Mouse (Mus musculus) forebrain, embryonic 16.5 days (tissue): ENCODE data around the gene Nr6a1. TPM values are rescaled to one million over a fixed set of nuclear protein-coding genes. Genes with fewer than 3 reads are reported as not detected.

Experiments
- ATAC-seq: fragments of 200-750 bp; cut with Nextera tagmentation; 2 replicates; pipeline ENCODE4 v1.8.0; 2017; ENCODE audit warnings: mild to moderate bottlenecking, moderate library complexity
- H3K27ac ChIP-seq: fragments of 300-500 bp; sonication (generic); 2 replicates; pipeline ENCODE4 v1.5.1; 2014; ENCODE audit warnings: low read length, control low read depth
- H3K27me3 ChIP-seq: fragments of 300-500 bp; sonication (generic); replicated peaks from 2 replicates; pipeline ENCODE4 v1.6.1; 2014; ENCODE audit warnings: low read length; ENCODE audit not compliant: control insufficient read depth, insufficient read depth
- H3K36me3 ChIP-seq: fragments of 300-500 bp; sonication (generic); 2 replicates; pipeline ENCODE4 v1.6.1; 2014; ENCODE audit not compliant: control insufficient read depth, insufficient read depth
- H3K4me1 ChIP-seq: fragments of 300-500 bp; sonication (generic); replicated peaks from 2 replicates; pipeline ENCODE4 v1.6.1; 2014; ENCODE audit warnings: low read length; ENCODE audit not compliant: control insufficient read depth, insufficient read depth
- H3K4me2 ChIP-seq: fragments of 300-500 bp; sonication (generic); 2 replicates; pipeline ENCODE4 v1.6.1; 2014; ENCODE audit warnings: mild to moderate bottlenecking, low read length, control low read depth
- H3K4me3 ChIP-seq: fragments of 300-500 bp; sonication (generic); replicated peaks from 2 replicates; pipeline ENCODE4 v1.5.1; 2014; ENCODE audit warnings: mild to moderate bottlenecking, low read length, control low read depth
- H3K9ac ChIP-seq: fragments of 300-500 bp; sonication (generic); replicated peaks from 2 replicates; pipeline ENCODE4 v1.6.1; 2014; ENCODE audit warnings: low read depth, low read length, control low read depth
- H3K9me3 ChIP-seq: fragments of 300-500 bp; sonication (generic); 2 replicates; pipeline ENCODE4 v1.6.1; 2016; ENCODE audit warnings: low read length; ENCODE audit not compliant: control insufficient read depth
- WGBS: fragments of 180-500 bp; shearing (Covaris S2); extraction: QIAGEN DNeasy Blood & Tissue Kit; methylation state at CpG from one replicate; pipeline ENCODE4 v1.1.7; 2014; 5-methylcytosine and 5-hydroxymethylcytosine counted together
- polyA plus RNA-seq: library from polyadenylated mRNA; unstranded; fragments of >200 nt; fragmentation: Nextera tagmentation; extraction: Ambion mirVana; gene quantifications from 2 replicates; pipeline ENCODE4 v1.2.1, GENCODE M21; 2015

Nr6a1 gene
- polyA plus RNA-seq, 1 experiment from 2014 or later = 1.1 TPM

DNA sequence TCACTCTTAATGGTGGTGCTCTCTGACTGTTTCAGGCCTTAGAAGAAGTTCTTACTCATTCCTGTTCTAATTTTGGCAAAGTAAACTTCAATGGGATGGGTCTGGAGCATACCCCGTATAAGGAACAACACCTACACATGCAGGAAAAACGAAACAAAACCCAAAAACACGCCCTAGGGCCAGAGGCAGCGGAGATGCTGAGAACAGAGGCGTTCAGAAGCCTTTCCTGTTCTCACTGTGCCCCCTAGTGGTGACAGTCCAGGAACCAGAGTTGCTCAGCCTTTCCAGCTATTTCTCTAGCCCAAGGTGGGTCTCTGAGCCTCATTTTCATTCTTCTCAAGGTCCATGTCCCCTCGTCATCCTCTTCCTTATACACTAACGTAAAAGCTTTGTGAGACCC is 188.1 kb downstream of the Nr6a1 start:
- no peak overlapping the region for H3K27ac ChIP-seq
- H3K9me3 ChIP-seq = no peaks in the 10 kb centered on the region
- H3K36me3 ChIP-seq = no peaks in the 10 kb centered on the region
- no peaks in the 10 kb centered on the region for H3K27me3 ChIP-seq
- H3K4me2 ChIP-seq = no peak overlapping the region
- peak; percentile 83 for ATAC-seq
- WGBS = 9% methylated on average over 7 of the region's 7 CpGs
- H3K4me3 ChIP-seq = no peak overlapping the region
- H3K9ac ChIP-seq = no peak overlapping the region
- no peaks in the 10 kb centered on the region for H3K4me1 ChIP-seq

DNA sequence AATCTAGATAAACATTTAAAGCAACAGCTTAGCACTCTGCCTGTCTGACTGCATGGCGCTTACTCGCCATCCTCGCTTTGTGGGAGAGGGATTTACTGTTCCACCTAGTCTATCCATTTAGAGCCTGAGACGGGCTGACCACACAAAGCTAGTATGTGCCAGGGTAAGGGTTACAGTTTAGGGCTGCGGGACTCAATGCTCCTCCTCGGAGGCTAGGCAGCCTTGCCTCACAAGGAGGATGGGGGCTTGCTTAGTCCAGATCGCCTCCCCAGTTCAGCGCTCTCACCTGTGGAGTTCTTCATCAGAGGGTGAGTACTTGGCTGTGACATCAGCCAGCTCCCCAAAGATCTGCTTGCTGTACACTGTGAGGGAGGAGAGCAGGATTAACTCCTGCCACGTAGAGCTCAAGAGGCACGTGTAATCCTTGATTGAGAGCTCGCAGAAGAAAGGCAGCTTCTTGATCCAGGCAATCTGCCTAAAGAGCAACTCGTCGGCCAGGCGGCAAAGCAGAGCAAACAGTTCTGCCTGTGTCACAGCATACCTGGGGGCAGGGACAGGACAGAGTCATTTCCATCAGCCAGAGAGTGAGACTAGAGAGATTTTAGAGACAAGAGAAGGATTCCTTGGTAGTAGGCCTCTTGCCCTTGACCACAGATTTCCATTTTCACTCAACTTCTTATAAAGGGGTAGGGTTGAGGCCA is 188.7 kb downstream of the Nr6a1 start:
- Histone ChIP-seq H3K4me3 (no peak overlapping the region), H3K27ac (no peak overlapping the region), H3K27me3 (no peaks in the 10 kb centered on the region), H3K9me3 (no peaks in the 10 kb centered on the region), H3K4me1 (no peaks in the 10 kb centered on the region), H3K36me3 (no peaks in the 10 kb centered on the region), H3K4me2 (no peak overlapping the region), H3K9ac (no peak overlapping the region)
- ATAC-seq = peak; percentile 23; the same call in 1 of the 2 replicates
- WGBS = 71% methylated on average over 14 of the region's 14 CpGs

DNA sequence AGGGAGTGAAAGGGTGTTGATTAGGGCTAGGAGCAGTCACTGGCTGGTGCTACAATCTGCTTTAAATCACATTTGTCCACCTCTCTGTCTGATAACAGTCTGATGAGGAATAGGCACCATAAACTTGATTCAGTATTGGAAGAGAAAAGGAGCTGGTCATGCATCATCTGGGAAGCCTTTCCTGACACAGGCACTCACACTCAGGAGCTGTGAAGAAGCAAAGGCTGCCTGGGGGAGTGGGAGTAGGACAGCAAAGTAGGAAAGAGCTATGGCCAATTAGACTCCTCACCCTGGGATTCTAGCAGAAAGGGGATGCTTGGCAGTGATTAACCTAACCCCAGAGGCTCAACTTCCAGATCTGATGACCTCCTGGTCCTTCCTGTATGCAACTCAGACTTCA is 191.7 kb downstream of the Nr6a1 start:
- no peak overlapping the region for H3K4me2 ChIP-seq
- no peak overlapping the region for H3K27ac ChIP-seq
- no peak overlapping the region for H3K4me3 ChIP-seq
- H3K27me3 ChIP-seq = no peaks in the 10 kb centered on the region
- no peaks in the 10 kb centered on the region for H3K4me1 ChIP-seq
- no peak for ATAC-seq
- no peaks in the 10 kb centered on the region for H3K36me3 ChIP-seq
- H3K9me3 ChIP-seq = no peaks in the 10 kb centered on the region
- no peak overlapping the region for H3K9ac ChIP-seq

DNA sequence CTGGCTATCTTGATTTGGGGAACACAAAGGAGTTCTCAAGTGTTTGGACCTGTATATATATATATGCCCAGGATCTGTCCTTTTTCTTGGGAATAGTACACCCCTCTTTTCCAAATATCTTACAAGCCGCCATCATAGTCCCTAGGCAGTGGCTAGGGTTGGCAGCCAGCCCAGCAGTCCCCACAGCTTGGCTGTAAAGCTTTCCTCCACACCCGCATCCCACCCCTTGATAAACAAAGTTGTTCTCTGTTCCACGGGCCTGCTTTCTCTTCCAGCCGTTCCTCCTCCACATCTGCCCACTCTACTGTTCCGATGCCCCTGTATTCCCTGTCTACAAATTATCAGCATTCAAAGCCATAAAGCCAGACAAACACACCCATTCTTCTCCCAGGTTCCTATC is 192.8 kb downstream of the Nr6a1 start:
- H3K9ac ChIP-seq = no peak overlapping the region
- WGBS = 66% methylated on average over 5 of the region's 5 CpGs
- H3K4me2 ChIP-seq = no peak overlapping the region
- no peaks in the 10 kb centered on the region for H3K9me3 ChIP-seq
- H3K4me1 ChIP-seq = no peaks in the 10 kb centered on the region
- H3K27ac ChIP-seq = no peak overlapping the region
- H3K4me3 ChIP-seq = no peak overlapping the region
- ATAC-seq = no peak
- H3K27me3 ChIP-seq = no peaks in the 10 kb centered on the region
- no peaks in the 10 kb centered on the region for H3K36me3 ChIP-seq

DNA sequence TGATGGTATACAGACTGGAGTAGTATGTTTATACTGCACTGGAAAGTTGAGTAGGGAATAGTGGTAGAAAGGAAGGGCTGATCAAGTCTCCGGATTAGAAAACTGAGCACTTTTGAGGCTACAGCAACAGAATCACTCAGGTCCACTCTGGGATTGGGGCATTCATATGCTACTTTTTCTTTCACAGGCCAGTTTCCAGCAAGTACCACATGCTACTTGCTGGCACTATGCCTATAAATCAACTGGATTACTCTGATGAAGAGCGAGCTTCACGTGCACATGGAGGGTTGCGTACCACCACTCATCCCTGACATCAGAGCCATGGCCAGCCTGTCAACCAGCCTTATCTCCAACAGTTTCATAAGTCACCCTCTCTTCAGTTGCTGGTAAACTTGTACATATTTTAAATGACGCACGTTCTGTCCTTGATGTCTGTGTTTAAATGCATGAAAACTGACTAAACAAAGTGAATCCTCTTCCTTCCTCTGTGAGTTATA is 197.1 kb downstream of the Nr6a1 start:
- Histone ChIP-seq H3K9me3 (no peaks in the 10 kb centered on the region), H3K27ac (no peak overlapping the region), H3K27me3 (no peaks in the 10 kb centered on the region), H3K36me3 (no peaks in the 10 kb centered on the region), H3K9ac (no peak overlapping the region), H3K4me3 (no peak overlapping the region), H3K4me2 (no peak overlapping the region), H3K4me1 (0 out of 2 replicates have a peak, but pooled peaks cover 1% of the 10 kb centered on the region)
- 88% methylated on average over 6 of the region's 6 CpGs for WGBS
- ATAC-seq = no peak

DNA sequence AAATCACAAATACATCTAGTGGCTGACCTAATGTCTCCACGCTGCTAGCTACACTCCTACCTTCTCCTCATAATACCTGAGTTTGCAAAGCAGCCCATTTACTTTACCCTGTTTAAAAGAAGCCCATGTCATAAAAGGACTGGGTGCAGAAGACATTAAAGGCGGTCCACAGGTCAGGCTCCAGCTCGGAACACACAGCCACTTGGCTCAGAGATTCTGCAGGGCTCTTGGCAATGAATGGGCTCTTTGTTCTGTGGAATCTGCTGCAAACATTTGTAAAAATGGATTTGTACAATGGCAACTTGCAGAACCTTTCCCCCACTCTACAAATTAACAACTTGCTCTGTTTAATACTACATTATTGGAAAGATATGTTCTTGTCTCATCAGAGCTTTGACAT is 202.1 kb downstream of the Nr6a1 start:
- no peak overlapping the region for H3K4me3 ChIP-seq
- no peaks in the 10 kb centered on the region for H3K36me3 ChIP-seq
- ATAC-seq = no peak
- no peaks in the 10 kb centered on the region for H3K9me3 ChIP-seq
- H3K4me2 ChIP-seq = no peak overlapping the region
- no peaks in the 10 kb centered on the region for H3K27me3 ChIP-seq
- WGBS = 19% methylated on average over 3 of the region's 3 CpGs
- H3K4me1 ChIP-seq = 0 out of 2 replicates have a peak, but pooled peaks cover 3% of the 10 kb centered on the region
- H3K27ac ChIP-seq = no peak overlapping the region
- H3K9ac ChIP-seq = no peak overlapping the region

DNA sequence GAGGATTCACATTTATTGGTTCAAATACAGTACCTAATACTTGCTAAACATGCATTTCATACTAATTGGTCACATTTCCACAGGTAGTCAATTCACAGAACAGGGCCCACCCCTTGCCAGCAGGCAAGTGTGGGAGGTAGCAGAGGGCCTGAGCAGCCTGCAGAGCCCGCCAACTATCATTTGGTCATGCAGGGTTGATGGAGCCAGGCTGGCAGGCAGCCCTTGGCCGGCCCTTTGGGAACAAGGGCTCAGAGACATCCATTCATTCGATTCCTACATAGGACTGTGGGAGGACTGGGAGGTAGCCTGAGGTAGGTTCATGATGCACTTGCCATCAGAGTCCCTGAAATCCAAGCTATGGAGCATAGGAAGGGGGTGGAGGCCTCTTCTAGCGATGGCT is 204.1 kb downstream of the Nr6a1 start:
- Histone ChIP-seq H3K36me3 (no peaks in the 10 kb centered on the region), H3K27ac (no peak overlapping the region), H3K27me3 (no peaks in the 10 kb centered on the region), H3K4me2 (no peak overlapping the region), H3K4me1 (0 out of 2 replicates have a peak, but pooled peaks cover 3% of the 10 kb centered on the region), H3K4me3 (no peak overlapping the region), H3K9ac (no peak overlapping the region), H3K9me3 (no peaks in the 10 kb centered on the region)
- 78% methylated on average over 4 of the region's 4 CpGs for WGBS
- no peak for ATAC-seq

DNA sequence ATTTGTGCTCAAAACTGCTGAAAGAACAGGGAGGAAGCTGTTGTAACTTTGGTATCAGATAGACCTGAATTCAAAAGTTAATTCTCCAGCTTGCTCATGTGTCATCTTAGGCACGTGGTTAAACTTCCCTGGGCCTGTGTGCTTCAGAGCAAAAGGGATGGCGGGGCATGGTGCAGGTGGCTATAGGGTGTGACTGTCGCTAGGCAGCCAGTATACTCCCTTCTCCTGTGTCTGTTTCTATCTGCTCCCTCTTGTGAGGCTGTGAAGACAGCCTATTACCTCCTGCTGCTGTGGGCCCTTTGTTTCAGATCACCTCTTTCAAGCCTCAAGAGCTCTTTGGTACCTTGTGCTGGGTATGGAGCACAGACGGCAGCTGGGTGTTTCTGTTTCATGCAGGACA is 205.4 kb downstream of the Nr6a1 start:
- H3K36me3 ChIP-seq = no peaks in the 10 kb centered on the region
- no peak overlapping the region for H3K9ac ChIP-seq
- 0 out of 2 replicates have a peak, but pooled peaks cover 3% of the 10 kb centered on the region for H3K4me1 ChIP-seq
- no peak overlapping the region for H3K4me2 ChIP-seq
- H3K27me3 ChIP-seq = no peaks in the 10 kb centered on the region
- no peak overlapping the region for H3K27ac ChIP-seq
- H3K9me3 ChIP-seq = no peaks in the 10 kb centered on the region
- H3K4me3 ChIP-seq = no peak overlapping the region
- WGBS = 35% methylated on average over 4 of the region's 4 CpGs
- no peak for ATAC-seq

DNA sequence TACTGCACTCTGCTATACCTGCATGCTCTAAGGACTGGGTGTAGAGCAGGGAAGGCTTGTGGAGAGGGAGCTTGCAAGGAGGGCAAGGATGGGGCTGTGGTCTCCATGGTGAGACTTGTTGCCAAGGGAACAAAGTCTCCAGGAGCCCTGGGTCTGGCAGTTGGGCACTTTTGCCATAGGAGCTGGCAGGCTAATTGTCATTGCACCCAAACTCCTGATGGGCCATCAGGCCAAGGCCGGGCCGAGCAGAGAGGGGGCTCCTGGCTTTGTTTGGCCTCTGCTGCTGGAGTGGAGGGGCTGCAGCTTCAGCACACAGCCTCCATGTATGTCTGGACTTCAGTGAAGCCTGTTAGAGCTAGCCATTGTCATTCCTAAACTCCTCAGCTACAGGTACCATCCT is 206.8 kb downstream of the Nr6a1 start:
- Histone ChIP-seq H3K27ac (no peak overlapping the region), H3K9ac (no peak overlapping the region), H3K4me3 (no peak overlapping the region), H3K4me2 (no peak overlapping the region), H3K36me3 (no peaks in the 10 kb centered on the region), H3K27me3 (no peaks in the 10 kb centered on the region), H3K4me1 (0 out of 2 replicates have a peak, but pooled peaks cover 3% of the 10 kb centered on the region), H3K9me3 (no peaks in the 10 kb centered on the region)
- no peak for ATAC-seq
- WGBS = 48% methylated on average over 2 of the region's 2 CpGs

DNA sequence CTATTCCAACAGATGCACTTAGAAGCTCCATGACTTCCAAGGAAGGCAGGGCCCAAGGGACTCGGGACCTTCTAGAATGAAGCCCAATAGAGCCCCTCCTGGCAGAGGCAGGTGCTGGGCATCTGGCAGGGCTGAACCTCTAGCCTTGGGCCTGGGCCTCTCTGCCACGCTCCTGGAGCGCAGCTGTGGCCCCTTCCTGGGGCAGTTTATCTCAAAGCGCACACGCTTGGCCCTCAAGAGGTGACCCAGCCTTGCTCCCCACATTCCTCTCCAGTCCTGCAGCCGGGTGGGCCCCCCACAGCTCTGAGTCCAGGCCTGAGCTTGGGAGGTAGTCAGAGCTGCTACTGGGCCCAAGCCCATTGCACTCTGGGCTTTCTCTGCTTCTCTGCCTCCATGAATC is 208.1 kb downstream of the Nr6a1 start:
- H3K4me2 ChIP-seq = no peak overlapping the region
- no peak overlapping the region for H3K27ac ChIP-seq
- H3K9ac ChIP-seq = no peak overlapping the region
- H3K27me3 ChIP-seq = peaks cover 6% of the 10 kb centered on the region
- no peaks in the 10 kb centered on the region for H3K9me3 ChIP-seq
- no peaks in the 10 kb centered on the region for H3K36me3 ChIP-seq
- no peak overlapping the region for H3K4me3 ChIP-seq
- no peak for ATAC-seq
- 79% methylated on average over 6 of the region's 6 CpGs for WGBS
- H3K4me1 ChIP-seq = no peaks in the 10 kb centered on the region
